ENCODE assay signal across 21 mouse cellular contexts in the genomic region with DNA sequence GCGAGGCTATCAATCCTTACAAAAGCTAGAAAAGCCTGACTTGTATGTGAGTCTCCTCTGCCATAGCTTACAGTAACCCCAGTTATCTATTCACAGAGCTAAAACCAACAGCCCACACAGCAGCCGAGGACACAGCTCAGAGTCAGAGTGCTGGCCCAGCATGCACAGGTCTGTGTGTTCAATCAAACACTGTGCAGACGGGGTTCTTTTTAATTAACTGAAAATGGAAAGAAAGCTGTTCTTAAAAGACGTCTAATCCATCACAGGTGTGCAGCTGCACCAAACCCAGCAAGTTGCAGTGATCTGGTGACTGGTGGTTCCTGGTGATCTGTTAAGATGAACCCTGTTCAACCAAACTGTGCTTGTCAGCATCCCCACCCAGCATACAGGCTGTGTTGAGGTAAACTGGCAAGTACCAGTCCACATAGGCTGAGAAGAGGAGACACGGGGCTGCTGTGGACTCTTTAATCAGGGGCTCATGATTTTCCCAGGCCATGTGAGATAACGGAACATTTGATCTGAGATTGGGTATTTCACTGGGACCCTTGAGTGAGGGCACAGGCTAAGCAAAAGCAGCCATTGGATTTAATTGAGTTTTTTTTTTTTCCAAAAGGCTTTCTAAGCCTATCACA.
DNase-seq lines count a peak whose midpoint lies in the region; ATAC-seq lines count a peak whose summit lies in the region.
"Had no signal": no experiment of that assay in that cellular context is flagged by ENCODE, and none has a peak within 500 bp of the region (broad histone marks: within the 10 kb centered on the region; RNA-seq: fewer than 3 reads in every experiment).

No protein-coding gene starts in this region.

- DNase-seq in heart, embryonic 10.5 days (ENCODE audit: low spot score): peak; percentile 66
- peak; percentile 27 for DNase-seq in embryonic facial prominence, embryonic 10.5 days (ENCODE audit: low spot score)
- peak; percentile 26 for DNase-seq in forelimb bud, embryonic 11.5 days (ENCODE audit: low read depth, low spot score)
- DNase-seq: adrenal gland, postnatal 14 days; cerebellum, adult 11-12 months; cerebellum, adult 9-10 months; gastrocnemius, adult 2 months; gastrocnemius, postnatal 25 days; heart, postnatal 14 days had no signal

- peaks cover 8% of the 10 kb centered on the region for H3K4me1 ChIP-seq in heart, embryonic 10.5 days
- no peaks in the 10 kb centered on the region for H3K4me1 ChIP-seq in heart, embryonic 11.5 days (ENCODE audit: control insufficient read depth, insufficient read depth, low read length)
- peaks cover 18% of the 10 kb centered on the region for H3K4me1 ChIP-seq in embryonic facial prominence, embryonic 10.5 days
- H3K4me1 ChIP-seq in limb, embryonic 13.5 days: peaks cover 21% of the 10 kb centered on the region
- H3K4me1 ChIP-seq: embryonic facial prominence, embryonic 15.5 days; forebrain, embryonic 15.5 days; heart, embryonic 15.5 days had no signal

- no peak overlapping the region for H3K9ac ChIP-seq in heart, embryonic 11.5 days (ENCODE audit: low read depth, low read length)
- H3K9ac ChIP-seq in limb, embryonic 13.5 days: no peak overlapping the region
- H3K9ac ChIP-seq: embryonic facial prominence, embryonic 15.5 days; forebrain, embryonic 15.5 days; heart, embryonic 15.5 days had no signal

- no peak overlapping the region for H3K4me2 ChIP-seq in heart, embryonic 11.5 days
- H3K4me2 ChIP-seq in limb, embryonic 13.5 days (replicated peaks): no peak overlapping the region
- H3K4me2 ChIP-seq: embryonic facial prominence, embryonic 15.5 days; forebrain, embryonic 15.5 days; heart, embryonic 15.5 days had no signal

- no peak for ATAC-seq in heart, embryonic 11.5 days (replicated peaks; ENCODE audit: insufficient number of reproducible peaks, low FRiP score, low TSS enrichment)
- ATAC-seq in limb, embryonic 13.5 days (ENCODE audit: low FRiP score, low read depth): peak; percentile 66; the same call in 1 of the 2 replicates
- no peak for ATAC-seq in erythroblast, adult 5-6 weeks (replicated peaks; ENCODE audit: low FRiP score, poor library complexity, severe bottlenecking)
- ATAC-seq in CD4-positive, CD25-positive, alpha-beta regulatory T cell, adult 4 months: no peak
- ATAC-seq: activated CD4-positive, CD25-positive, alpha-beta regulatory T cell, adult 4 months; forebrain, embryonic 15.5 days; hindbrain, embryonic 16.5 days; inflammation-experienced regulatory T-cells, adult 6 months; Patski had no signal

- no peak overlapping the region for H3K4me3 ChIP-seq in heart, embryonic 10.5 days
- no peak overlapping the region for H3K4me3 ChIP-seq in heart, embryonic 11.5 days (ENCODE audit: low read depth, low read length)
- H3K4me3 ChIP-seq in embryonic facial prominence, embryonic 10.5 days: no peak overlapping the region
- no peak overlapping the region for H3K4me3 ChIP-seq in limb, embryonic 13.5 days
- H3K4me3 ChIP-seq: embryonic facial prominence, embryonic 15.5 days; forebrain, embryonic 15.5 days; gastrocnemius, adult 2 months; heart, embryonic 15.5 days; hindbrain, embryonic 10.5 days had no signal

- no peaks in the 10 kb centered on the region for H3K27me3 ChIP-seq in heart, embryonic 10.5 days (ENCODE audit: insufficient read depth, poor library complexity, severe bottlenecking)
- H3K27me3 ChIP-seq in heart, embryonic 11.5 days (ENCODE audit: control insufficient read depth, insufficient read depth, low read length): no peaks in the 10 kb centered on the region; the same call in 1 of the 2 replicates
- H3K27me3 ChIP-seq in embryonic facial prominence, embryonic 10.5 days (replicated peaks; ENCODE audit: low read depth, poor library complexity, severe bottlenecking): no peaks in the 10 kb centered on the region
- H3K27me3 ChIP-seq in limb, embryonic 13.5 days: no peaks in the 10 kb centered on the region
- H3K27me3 ChIP-seq: embryonic facial prominence, embryonic 15.5 days; forebrain, embryonic 15.5 days; heart, embryonic 15.5 days; Patski had no signal

- no peaks in the 10 kb centered on the region for H3K36me3 ChIP-seq in heart, embryonic 10.5 days
- no peaks in the 10 kb centered on the region for H3K36me3 ChIP-seq in heart, embryonic 11.5 days (ENCODE audit: control insufficient read depth, insufficient read depth, low read length)
- H3K36me3 ChIP-seq in embryonic facial prominence, embryonic 10.5 days (replicated peaks): no peaks in the 10 kb centered on the region
- H3K36me3 ChIP-seq in limb, embryonic 13.5 days: no peaks in the 10 kb centered on the region
- H3K36me3 ChIP-seq: embryonic facial prominence, embryonic 15.5 days; forebrain, embryonic 15.5 days; heart, embryonic 15.5 days; hindbrain, embryonic 10.5 days had no signal

- WGBS in heart, embryonic 10.5 days: 67% methylated on average over 6 of the region's 6 CpGs
- WGBS in heart, embryonic 11.5 days (ENCODE audit: insufficient replicate concordance): 64% methylated on average over 6 of the region's 6 CpGs
- WGBS in embryonic facial prominence, embryonic 10.5 days: 57% methylated on average over 6 of the region's 6 CpGs
- WGBS in limb, embryonic 13.5 days: 26% methylated on average over 6 of the region's 6 CpGs

- no peaks in the 10 kb centered on the region for H3K9me3 ChIP-seq in heart, embryonic 10.5 days
- no peaks in the 10 kb centered on the region for H3K9me3 ChIP-seq in heart, embryonic 11.5 days (replicated peaks; ENCODE audit: control insufficient read depth, low read length)
- H3K9me3 ChIP-seq in embryonic facial prominence, embryonic 10.5 days: no peaks in the 10 kb centered on the region
- no peaks in the 10 kb centered on the region for H3K9me3 ChIP-seq in limb, embryonic 13.5 days
- H3K9me3 ChIP-seq: embryonic facial prominence, embryonic 15.5 days; forebrain, embryonic 15.5 days; heart, embryonic 15.5 days; hindbrain, embryonic 10.5 days had no signal

- no peak overlapping the region for H3K27ac ChIP-seq in heart, embryonic 10.5 days
- no peak overlapping the region for H3K27ac ChIP-seq in heart, embryonic 11.5 days (ENCODE audit: low read depth, low read length)
- peak overlapping the region; percentile 68 for H3K27ac ChIP-seq in embryonic facial prominence, embryonic 10.5 days (replicated peaks)
- H3K27ac ChIP-seq in limb, embryonic 13.5 days: peak overlapping the region; percentile 29; the same call in 1 of the 2 replicates
- H3K27ac ChIP-seq: embryonic facial prominence, embryonic 15.5 days; forebrain, embryonic 15.5 days; gastrocnemius, adult 2 months; heart, embryonic 15.5 days; hindbrain, embryonic 10.5 days had no signal

Comparison
In these comparisons a context has a peak if more than half of its experiments do, and no peak if none do; other contexts are left out.
1. H3K27ac ChIP-seq: peak in embryonic facial prominence, embryonic 10.5 days (single experiment) and limb, embryonic 13.5 days (single experiment); none in heart, embryonic 10.5 days (single experiment) and heart, embryonic 11.5 days (single experiment).
2. Peak in every context shown above with its lines, with median percentiles within 50 percentile points of each other: DNase-seq.